Mouse (Mus musculus): ENCODE measurements around the gene Ttpal. TPM values are rescaled to one million over a fixed set of nuclear protein-coding genes. Genes with fewer than 3 reads are reported as not detected.
"Not testable (repeated sequence)": the region's sequence is repeated elsewhere in the genome, so short reads cannot be mapped to it uniquely, and the experiment has no call there.

Gene Ttpal
- total RNA-seq, 4 experiments from 2014 or later, result 7.4 to 15.0 (median 11.4) TPM

DNA sequence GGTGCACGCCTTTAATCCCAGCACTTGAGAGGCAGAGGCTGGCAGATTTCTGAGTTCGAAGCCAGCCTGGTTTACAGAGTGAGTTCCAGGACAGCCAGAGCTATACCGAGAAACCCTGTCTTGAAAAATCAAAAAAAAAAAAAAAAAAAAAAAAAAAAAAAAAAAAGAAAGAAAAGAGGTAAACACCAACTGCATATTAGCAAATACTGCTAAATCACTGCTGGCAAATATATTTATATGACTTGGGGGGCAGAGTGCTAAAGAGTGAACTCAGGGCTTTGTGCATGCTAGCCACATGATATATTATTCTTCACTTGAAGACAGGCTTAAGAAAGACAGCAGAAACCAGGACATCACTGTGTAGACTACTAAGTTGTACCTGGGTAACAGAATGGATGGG is 19.3 kb downstream of the Ttpal start:
- DNase-seq (ENCODE audit: low spot score), result not testable (repeated sequence)

- DNase-seq (ENCODE audit: low spot score), result no peak
These were observed 29.1 kb downstream of the Ttpal start for GRCm38 (mm10) chr2:163631223-163631622.

DNA sequence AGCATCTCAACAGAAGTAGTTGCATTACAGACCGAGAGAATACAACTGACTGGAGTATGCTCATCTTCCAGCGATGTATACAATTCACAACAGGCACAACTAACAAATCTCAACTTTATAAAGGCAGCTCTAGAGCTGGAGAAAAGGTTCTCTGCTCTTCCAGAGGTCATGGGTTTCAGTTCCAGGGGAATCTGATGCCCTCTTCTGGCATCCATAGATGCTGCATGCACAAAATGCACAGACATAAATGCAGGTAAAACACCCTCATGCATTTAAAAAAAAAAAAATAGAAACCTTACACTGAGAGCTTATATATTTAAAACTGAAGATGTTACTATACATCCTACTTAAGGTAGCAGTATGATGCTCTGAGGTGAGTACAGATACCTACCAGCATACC is 29.6 kb downstream of the Ttpal start:
- DNase-seq (ENCODE audit: low spot score), result no peak

GRCm38 (mm10) chr2:163634211-163634610 is 32.1 kb downstream of the Ttpal start:
- DNase-seq (ENCODE audit: low spot score), result no peak

DNA sequence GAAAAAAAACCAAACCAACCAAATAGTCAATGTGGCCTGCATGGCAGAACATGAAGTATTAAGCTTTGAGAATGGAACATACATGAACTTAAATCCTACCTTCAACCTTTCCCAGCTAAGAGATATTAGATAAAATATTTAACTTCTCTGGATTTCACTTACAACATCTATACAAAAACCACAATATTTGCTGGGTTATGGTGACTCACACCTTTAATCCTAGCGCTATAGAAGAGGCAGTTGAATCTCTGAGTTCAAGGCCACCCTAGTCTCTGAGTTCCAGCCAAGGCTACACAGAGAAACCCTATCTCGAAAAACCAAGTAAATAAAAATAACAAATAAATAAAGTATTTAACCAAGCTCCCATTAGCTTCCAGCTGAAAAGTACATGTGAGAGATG is 33.9 kb downstream of the Ttpal start:
- no peak for DNase-seq (ENCODE audit: low spot score)

DNA sequence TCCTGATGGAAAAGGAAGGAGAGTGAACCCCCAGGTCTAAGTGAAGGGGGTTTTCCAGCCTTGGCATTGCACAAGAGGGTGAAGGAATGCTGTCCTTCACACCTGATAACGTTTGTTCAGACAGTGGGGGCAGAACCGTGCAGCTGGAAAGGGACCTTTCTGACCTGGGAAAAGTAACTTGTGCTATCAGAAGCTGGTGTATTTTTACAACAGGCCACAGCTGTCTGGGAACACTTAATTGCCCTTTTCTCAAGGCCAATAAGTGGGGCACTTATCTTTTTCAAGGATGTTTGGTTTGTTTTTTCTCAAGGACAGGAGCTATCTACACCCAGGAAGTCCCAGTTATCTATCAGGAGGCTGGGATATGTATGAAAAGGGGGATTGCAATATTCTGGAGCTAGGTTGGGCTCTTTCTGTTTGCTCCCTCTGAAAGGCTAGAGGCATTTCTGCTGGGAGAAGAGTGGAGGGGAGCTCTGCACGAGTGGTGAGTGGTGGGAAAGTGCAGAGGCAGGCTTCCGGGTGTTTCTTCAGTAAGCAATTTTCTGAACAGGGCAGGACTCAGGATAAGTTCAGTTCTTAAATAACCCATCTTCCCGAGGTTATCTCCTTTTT is 35.6 kb downstream of the Ttpal start:
- no peak for DNase-seq (ENCODE audit: low spot score)

DNA sequence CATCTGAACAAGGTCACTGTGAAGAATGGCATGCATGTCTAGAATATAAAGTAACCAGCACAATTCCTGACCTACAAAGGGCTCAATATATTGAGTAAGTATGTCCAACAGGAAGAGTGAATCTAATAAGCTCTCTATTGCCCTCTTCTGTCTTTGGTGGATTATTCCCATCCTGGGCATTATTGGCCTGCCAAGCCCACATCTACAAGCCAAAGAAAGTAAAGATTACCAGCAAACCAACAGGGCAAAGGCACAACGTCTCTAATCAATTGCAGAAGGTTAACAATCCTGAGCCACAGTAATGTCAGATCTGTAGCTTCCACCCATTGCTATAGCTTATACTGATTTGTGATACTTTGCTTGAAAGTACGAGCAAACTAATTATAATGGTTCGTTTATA is 38.4 kb downstream of the Ttpal start:
- DNase-seq (ENCODE audit: low spot score), result no peak

- no peak for DNase-seq (ENCODE audit: low spot score)
These were observed 39.6 kb downstream of the Ttpal start for GRCm38 (mm10) chr2:163641681-163642080.

DNA sequence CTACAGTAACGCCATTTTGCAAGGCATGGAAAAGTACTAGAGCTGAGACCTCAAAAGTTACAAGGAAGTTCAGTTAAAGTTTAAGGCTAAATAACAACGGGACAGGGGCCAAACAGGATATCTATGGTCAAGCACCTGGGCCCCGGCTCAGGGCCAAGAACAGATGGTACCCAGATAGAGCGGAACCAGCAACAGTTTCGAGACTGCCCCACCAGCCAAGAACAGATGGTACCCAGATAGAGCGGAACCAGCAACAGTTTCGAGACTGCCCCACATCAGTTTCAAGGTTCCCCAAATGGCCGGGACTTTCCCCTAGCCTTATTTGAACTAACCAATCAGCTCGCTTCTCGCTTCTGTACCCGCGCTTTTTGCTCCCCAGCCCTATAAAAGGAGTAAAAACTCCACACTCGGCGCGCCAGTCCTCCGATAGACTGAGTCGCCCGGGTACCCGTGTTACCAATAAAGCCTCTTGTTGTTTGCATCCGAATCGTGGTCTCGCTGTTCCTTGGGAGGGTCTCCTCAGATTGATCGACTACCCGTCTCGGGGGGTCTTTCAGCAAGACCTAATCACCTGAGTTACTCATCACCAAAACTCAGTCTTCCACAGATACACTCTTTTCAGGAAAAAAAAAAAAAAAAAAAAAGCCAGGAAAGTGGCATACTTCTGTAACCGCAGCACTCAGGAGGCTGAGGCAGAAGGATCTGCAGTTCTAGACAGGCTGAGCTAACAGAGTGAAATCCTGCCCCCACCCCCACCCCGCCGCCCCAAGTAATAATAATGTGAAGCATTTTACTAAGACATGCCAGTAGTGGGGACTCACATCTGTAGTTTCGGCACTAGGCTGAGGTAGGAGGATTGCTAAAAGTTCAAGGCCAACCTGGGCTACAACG is 40.8 kb downstream of the Ttpal start:
- peak; percentile 82 for DNase-seq (ENCODE audit: low spot score)

GRCm38 (mm10) chr2:163643576-163643971 is 41.5 kb downstream of the Ttpal start:
- DNase-seq (ENCODE audit: low spot score), result no peak

DNA sequence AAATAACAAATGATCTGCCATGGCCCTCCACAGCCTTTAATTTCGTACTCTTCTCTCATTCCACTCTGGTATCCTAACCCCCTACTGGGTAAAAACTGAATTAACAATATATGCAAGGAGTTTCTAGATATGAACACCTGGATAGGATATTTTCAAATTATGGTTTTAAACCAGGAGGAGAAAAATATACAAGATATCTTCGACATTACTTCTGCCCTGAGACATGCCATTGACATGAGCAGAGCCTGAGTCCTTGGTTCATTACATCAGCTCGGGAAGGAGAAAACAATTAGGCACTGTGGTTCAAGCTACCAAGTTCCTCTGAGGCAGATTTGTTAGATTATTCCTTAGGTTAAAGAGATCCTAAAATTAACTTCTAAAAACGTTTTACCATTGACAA is 41.9 kb downstream of the Ttpal start:
- no peak for DNase-seq (ENCODE audit: low spot score)

DNA sequence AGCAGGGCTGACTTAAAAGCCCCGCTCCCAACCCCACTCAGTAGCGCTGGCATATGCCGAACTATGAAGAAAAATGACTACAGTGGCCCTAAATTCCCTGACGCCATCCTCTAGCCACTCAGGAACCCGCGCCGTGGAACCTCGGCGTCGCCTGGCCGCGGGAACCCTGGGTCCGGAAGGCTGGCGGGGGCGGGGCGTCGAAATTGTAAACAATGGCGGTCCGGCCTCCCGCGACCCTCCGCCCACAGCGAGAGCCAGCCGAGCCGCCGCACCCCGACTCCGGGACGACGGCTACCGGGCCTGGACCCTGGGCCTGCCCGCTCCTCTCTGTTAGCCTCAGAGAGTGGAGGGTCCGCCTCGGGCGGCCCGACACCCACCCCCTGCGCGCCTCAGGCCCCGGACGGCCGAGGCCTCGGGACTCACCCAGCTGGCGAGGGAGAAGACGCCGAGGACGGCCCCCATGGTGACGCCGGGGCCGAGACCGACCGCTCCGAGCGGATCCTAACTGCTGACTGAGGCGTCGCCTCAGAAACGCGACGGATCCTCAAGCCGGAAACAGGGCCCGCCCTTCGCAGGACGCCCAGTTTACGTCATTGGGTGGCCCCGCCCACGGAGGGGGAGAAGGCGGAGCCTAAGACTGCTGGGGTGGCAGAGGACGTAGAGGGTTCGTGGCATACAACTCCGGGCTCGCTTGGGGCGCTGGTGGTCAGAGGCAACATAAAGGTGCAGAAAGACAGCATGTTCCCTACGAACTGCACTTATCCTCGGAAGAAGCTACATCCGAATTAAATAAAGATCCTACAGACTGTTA is 42.7 kb downstream of the Ttpal start, which contains the start of gene Serinc3:
Gene Serinc3, minus strand, starts transcription at position 557 of the 811 bp plus-strand sequence.
- peak; percentile 99 for DNase-seq (ENCODE audit: low spot score)

DNA sequence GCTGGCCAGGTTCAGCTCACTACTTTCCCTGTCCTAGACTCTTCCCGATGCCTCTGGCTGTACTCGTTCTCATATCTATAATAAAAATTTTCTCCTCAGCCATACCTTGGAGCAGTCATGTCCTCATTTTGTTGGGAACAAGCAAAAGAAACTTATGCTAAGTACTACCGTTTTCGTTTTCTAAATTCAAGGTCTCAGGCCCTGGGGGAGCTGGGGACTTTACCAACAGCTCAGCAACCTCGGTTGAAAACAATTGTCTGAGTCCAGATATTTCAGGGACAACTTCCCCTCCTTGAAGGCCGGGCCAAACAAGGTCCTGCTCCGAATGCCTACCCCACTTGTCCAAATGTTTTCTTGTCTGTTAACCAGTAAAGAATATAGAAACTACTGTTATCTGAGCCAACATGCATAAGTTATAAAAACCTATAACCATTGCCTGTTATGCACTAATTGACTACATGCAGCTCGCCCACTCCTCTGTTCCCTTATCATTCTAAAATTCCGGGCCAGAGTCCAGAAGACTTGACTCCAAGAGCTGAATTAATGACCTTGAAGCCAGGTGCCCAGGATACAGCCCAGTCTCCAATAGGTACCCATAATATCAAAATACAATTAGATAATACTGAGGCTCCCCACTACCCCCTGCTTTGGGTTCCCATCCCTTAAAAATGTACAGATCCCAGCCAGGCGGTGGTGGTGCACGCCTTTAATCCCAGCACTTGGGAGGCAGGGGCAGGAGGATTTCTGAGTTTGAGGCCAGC is 43.8 kb downstream of the Ttpal start:
- no peak for DNase-seq (ENCODE audit: low spot score)

- DNase-seq (ENCODE audit: low spot score), result no peak
These were observed 44.5 kb downstream of the Ttpal start for GRCm38 (mm10) chr2:163646461-163647080.

- not testable (repeated sequence) for DNase-seq (ENCODE audit: low spot score)
These were observed 53.6 kb downstream of the Ttpal start for GRCm38 (mm10) chr2:163655699-163656098.

DNA sequence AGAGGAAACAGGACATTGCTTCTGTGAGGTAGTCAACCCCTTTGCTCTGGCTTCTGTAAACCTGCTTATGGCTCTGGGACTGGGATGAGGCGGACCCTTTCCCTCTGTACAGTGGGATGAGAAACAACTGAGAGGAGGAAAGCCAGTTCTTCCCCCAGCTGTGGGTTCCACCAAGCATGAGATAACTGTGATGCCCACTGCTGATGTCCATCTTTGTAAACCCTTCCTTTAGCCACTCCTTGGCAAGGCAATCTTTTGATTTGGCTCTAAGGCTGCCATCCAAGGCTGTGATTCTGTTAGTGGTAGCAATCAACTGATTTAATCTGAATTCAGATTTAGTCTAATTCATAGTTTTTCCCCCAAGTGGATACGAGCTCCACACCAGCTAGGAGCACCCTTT is 55.4 kb downstream of the Ttpal start:
- no peak for DNase-seq (ENCODE audit: low spot score)

- peak; percentile 77 for DNase-seq (ENCODE audit: low spot score)
These were observed 56.1 kb downstream of the Ttpal start, which contains the start of gene Pkig for GRCm38 (mm10) chr2:163657975-163658886. Gene Pkig, plus strand, starts transcription at chr2:163658386.

GRCm38 (mm10) chr2:163658941-163659340 is 56.8 kb downstream of the Ttpal start:
- DNase-seq (ENCODE audit: low spot score), result no peak

DNA sequence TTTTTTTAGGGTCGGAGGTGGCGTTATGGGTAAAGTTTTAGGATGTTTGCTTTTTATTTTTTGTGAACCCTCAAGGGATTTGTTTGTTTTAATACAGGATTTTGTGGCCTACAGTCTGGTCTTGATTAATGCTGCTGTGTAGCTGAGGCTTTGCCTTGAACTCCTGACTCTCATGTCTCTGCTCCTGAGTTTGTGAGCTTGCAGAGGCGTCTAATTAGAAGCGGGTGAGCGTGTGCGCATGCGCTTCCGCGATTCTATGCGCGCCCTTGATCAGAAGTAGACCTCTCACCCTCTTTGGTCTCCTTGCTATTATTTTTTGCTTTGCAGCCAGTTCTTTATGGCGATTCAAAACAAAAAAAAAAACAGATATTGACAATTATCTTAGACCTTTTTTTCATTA is 57.3 kb downstream of the Ttpal start:
- no peak for DNase-seq (ENCODE audit: low spot score)

All from heart, adult 8-10 months (tissue).